Mouse (Mus musculus) right cerebral cortex, postnatal 14 days (tissue): ENCODE data around the gene Prelid3b.
A peak's percentile ranks its signal among the peaks of the same experiment; 100 is the strongest.

ENCODE experiments used
- DNase-seq: peaks from one replicate; pipeline ENCODE4 v3.0.0; 2022

Gene Prelid3b

GRCm38 (mm10) chr2:174472818-174473549, at the start of gene Prelid3b:
Gene Prelid3b, minus strand, starts transcription at chr2:174473081.
- peak; percentile 100 for DNase-seq

GRCm38 (mm10) chr2:174522134-174522533, 49.3 kb upstream of the Prelid3b start:
- DNase-seq = no peak

- DNase-seq = no peak
These were observed 44.5 kb upstream of the Prelid3b start for GRCm38 (mm10) chr2:174517141-174518079.

- DNase-seq = no peak
These were observed 42.0 kb upstream of the Prelid3b start for GRCm38 (mm10) chr2:174514887-174515286.

GRCm38 (mm10) chr2:174513827-174514226, 40.9 kb upstream of the Prelid3b start:
- no peak for DNase-seq

GRCm38 (mm10) chr2:174509825-174510224, 36.9 kb upstream of the Prelid3b start:
- DNase-seq = no peak

- DNase-seq = no peak
These were observed 35.1 kb upstream of the Prelid3b start for GRCm38 (mm10) chr2:174507998-174508397.

GRCm38 (mm10) chr2:174502831-174503460, 30.1 kb upstream of the Prelid3b start:
- DNase-seq = no peak

- DNase-seq = no peak
These were observed 29.4 kb upstream of the Prelid3b start for GRCm38 (mm10) chr2:174502321-174502720.

- no peak for DNase-seq
These were observed 28.6 kb upstream of the Prelid3b start for GRCm38 (mm10) chr2:174501517-174501916.

- no peak for DNase-seq
These were observed 28.1 kb upstream of the Prelid3b start for GRCm38 (mm10) chr2:174500814-174501503.

- DNase-seq = no peak
These were observed 20.0 kb upstream of the Prelid3b start for GRCm38 (mm10) chr2:174492858-174493257.

GRCm38 (mm10) chr2:174487005-174487404, 14.1 kb upstream of the Prelid3b start:
- no peak for DNase-seq

GRCm38 (mm10) chr2:174478746-174479145, 5.9 kb upstream of the Prelid3b start:
- no peak for DNase-seq

GRCm38 (mm10) chr2:174477543-174478319, 4.8 kb upstream of the Prelid3b start:
- DNase-seq = no peak

- no peak for DNase-seq
These were observed 658 bp upstream of the Prelid3b start for GRCm38 (mm10) chr2:174473550-174473927.

GRCm38 (mm10) chr2:174472407-174472806, 474 bp downstream of the Prelid3b start:
- DNase-seq = no peak

GRCm38 (mm10) chr2:174470786-174471405, 2.0 kb downstream of the Prelid3b start:
- no peak for DNase-seq

- DNase-seq = no peak
These were observed 2.5 kb downstream of the Prelid3b start for GRCm38 (mm10) chr2:174470333-174470732.

GRCm38 (mm10) chr2:174463789-174464523, 8.9 kb downstream of the Prelid3b start, which contains the start of gene Atp5e:
Gene Atp5e, minus strand, starts transcription at chr2:174464105.
- peak; percentile 96 for DNase-seq

- no peak for DNase-seq
These were observed 9.5 kb downstream of the Prelid3b start for GRCm38 (mm10) chr2:174463370-174463769.
